Mouse (Mus musculus) CH12.LX (cell line): ENCODE data around the gene Afdn. TPM values are rescaled to one million over a fixed set of nuclear protein-coding genes. Genes with fewer than 3 reads are reported as not detected.
A peak's percentile ranks its signal among the peaks of the same experiment; 100 is the strongest.

Experiments
- DNase-seq: peaks from one replicate; pipeline ENCODE4 v3.0.0-alpha.2; 2013; ENCODE audit errors: extremely low read depth
- H3K27ac ChIP-seq: 2 replicates; pipeline ENCODE4 v1.5.1; 2012; ENCODE audit warnings: low read depth, mild to moderate bottlenecking, control low read depth, moderate library complexity; ENCODE audit not compliant: insufficient read depth
- H3K27me3 ChIP-seq: replicated peaks from 2 replicates; pipeline ENCODE3; 2012; ENCODE audit warnings: inconsistent platforms
- H3K36me3 ChIP-seq, 2 experiments: replicated peaks in 1 of 2; 2 replicates each; pipeline versions ENCODE3 to v1.6.1; 2012; ENCODE audit warnings: inconsistent platforms in 1 of 2, low read length in 1 of 2, mild to moderate bottlenecking in 1 of 2, mixed read lengths in 1 of 2, moderate library complexity in 1 of 2; ENCODE audit not compliant: control insufficient read depth in 1 of 2, insufficient read depth in 1 of 2
- H3K4me1 ChIP-seq, 2 experiments: 2 replicates each; pipeline ENCODE4 v1.6.1; 2012; ENCODE audit warnings: inconsistent platforms in 1 of 2, moderate library complexity in 1 of 2; ENCODE audit not compliant: insufficient read depth in 2 of 2, control insufficient read depth in 1 of 2
- H3K4me2 ChIP-seq: 2 replicates; pipeline ENCODE4 v1.6.1; 2012; ENCODE audit warnings: low read depth, mild to moderate bottlenecking, control low read depth; ENCODE audit not compliant: poor library complexity, insufficient read depth, severe bottlenecking
- H3K4me3 ChIP-seq, 3 experiments: fragments of 150-350 bp in 1 of 3; sonication (generic) in 1 of 3; replicated peaks in 1 of 3; 2 replicates each; pipeline versions ENCODE3 to v1.5.1; 2011 to 2012; ENCODE audit warnings: low read depth in 2 of 3, low read length in 2 of 3, mild to moderate bottlenecking in 2 of 3, moderate library complexity in 2 of 3, control low read depth in 1 of 3, improper control_type of control experiment in 1 of 3, inconsistent platforms in 1 of 3, mixed read lengths in 1 of 3; ENCODE audit not compliant: poor library complexity in 1 of 3
- H3K79me2 ChIP-seq: replicated peaks from 2 replicates; pipeline ENCODE4 v1.6.1; 2012; ENCODE audit warnings: mild to moderate bottlenecking, moderate library complexity; ENCODE audit not compliant: control insufficient read depth, poor library complexity, insufficient read depth, severe bottlenecking; ENCODE audit errors: extremely low read depth
- H3K9ac ChIP-seq: 2 replicates; pipeline ENCODE4 v1.6.1; 2012; ENCODE audit warnings: low read depth, mild to moderate bottlenecking, control low read depth, moderate library complexity; ENCODE audit not compliant: insufficient read depth
- H3K9me3 ChIP-seq: replicated peaks from 2 replicates; pipeline ENCODE3; 2012; ENCODE audit warnings: low read length, inconsistent platforms, mixed read lengths
- BHLHE40 ChIP-seq: IDR thresholded peaks from 2 replicates; pipeline ENCODE4 v1.6.1; 2011; ENCODE audit warnings: mild to moderate bottlenecking, low read depth, low read length, improper control_type of control experiment
- CHD1 ChIP-seq: IDR thresholded peaks from 2 replicates; pipeline ENCODE4 v1.6.1; 2012; ENCODE audit warnings: low read depth, low read length, improper control_type of control experiment, inconsistent platforms
- CHD2 ChIP-seq: IDR thresholded peaks from 2 replicates; pipeline ENCODE4 v1.6.1; 2011; ENCODE audit warnings: low read length, improper control_type of control experiment
- ELF1 ChIP-seq: IDR thresholded peaks from 2 replicates; pipeline ENCODE4 v1.6.1; 2014; ENCODE audit warnings: low read depth, mild to moderate bottlenecking, inconsistent platforms, low read length, improper control_type of control experiment
- EP300 ChIP-seq: IDR thresholded peaks from 2 replicates; pipeline ENCODE4 v1.6.1; 2011; ENCODE audit warnings: low read length, improper control_type of control experiment
- ETS1 ChIP-seq: conservative IDR thresholded peaks from 2 replicates; pipeline ENCODE4 v1.6.1; 2012; ENCODE audit warnings: low read depth, mild to moderate bottlenecking, inconsistent platforms, low read length, improper control_type of control experiment, moderate library complexity
- JUN ChIP-seq: IDR thresholded peaks from 2 replicates; pipeline ENCODE4 v1.6.1; 2011; ENCODE audit warnings: low read depth, mild to moderate bottlenecking, low read length, improper control_type of control experiment, moderate library complexity; ENCODE audit not compliant: insufficient read depth
- KAT2A ChIP-seq: IDR thresholded peaks from 2 replicates; pipeline ENCODE4 v1.6.1; 2012; ENCODE audit warnings: low read length, improper control_type of control experiment, inconsistent platforms; ENCODE audit not compliant: insufficient replicate concordance
- MAFK ChIP-seq: IDR thresholded peaks from 2 replicates; pipeline ENCODE4 v1.6.1; 2011; ENCODE audit warnings: low read length, improper control_type of control experiment; ENCODE audit not compliant: insufficient replicate concordance
- MAX ChIP-seq: IDR thresholded peaks from 2 replicates; pipeline ENCODE4 v1.6.1; 2011; ENCODE audit warnings: low read length, improper control_type of control experiment
- MAZ ChIP-seq: IDR thresholded peaks from 2 replicates; pipeline ENCODE4 v1.6.1; 2012; ENCODE audit warnings: low read depth, mild to moderate bottlenecking, inconsistent platforms, low read length, improper control_type of control experiment, moderate library complexity
- MYC ChIP-seq: IDR thresholded peaks from 2 replicates; pipeline ENCODE4 v1.6.1; 2011; ENCODE audit warnings: low read depth, mild to moderate bottlenecking, improper control_type of control experiment, low read length
- NELFE ChIP-seq: IDR thresholded peaks from 2 replicates; pipeline ENCODE4 v1.6.1; 2011; ENCODE audit warnings: low read depth, low read length, improper control_type of control experiment
- NRF1 ChIP-seq: IDR thresholded peaks from 2 replicates; pipeline ENCODE4 v1.6.1; 2014; ENCODE audit warnings: low read depth, mild to moderate bottlenecking, inconsistent platforms, low read length, improper control_type of control experiment, moderate library complexity
- POLR2A ChIP-seq: IDR thresholded peaks from 2 replicates; pipeline ENCODE4 v1.6.1; 2011; ENCODE audit warnings: low read depth, mild to moderate bottlenecking, improper control_type of control experiment, low read length
- POLR2AphosphoS2 ChIP-seq: IDR thresholded peaks from 2 replicates; pipeline ENCODE4 v1.6.1; 2011; ENCODE audit warnings: low read depth, low read length, improper control_type of control experiment
- RAD21 ChIP-seq: IDR thresholded peaks from 2 replicates; pipeline ENCODE4 v1.6.1; 2011; ENCODE audit warnings: low read depth, mild to moderate bottlenecking, low read length, improper control_type of control experiment, moderate library complexity
- TBP ChIP-seq: conservative IDR thresholded peaks from 2 replicates; pipeline ENCODE4 v1.6.1; 2011; ENCODE audit warnings: low read depth, low read length, improper control_type of control experiment
- TCF12 ChIP-seq: IDR thresholded peaks from 2 replicates; pipeline ENCODE4 v1.6.1; 2014; ENCODE audit warnings: low read depth, mild to moderate bottlenecking, inconsistent platforms, low read length, improper control_type of control experiment
- USF1 ChIP-seq: IDR thresholded peaks from 2 replicates; pipeline ENCODE4 v1.6.1; 2014; ENCODE audit warnings: low read depth, mild to moderate bottlenecking, inconsistent platforms, low read length, improper control_type of control experiment
- ZC3H11A ChIP-seq: IDR thresholded peaks from 2 replicates; pipeline ENCODE4 v1.6.1; 2012; ENCODE audit warnings: low read depth, mild to moderate bottlenecking, inconsistent platforms, low read length, improper control_type of control experiment
- ZMIZ1 ChIP-seq: IDR thresholded peaks from 2 replicates; pipeline ENCODE4 v1.6.1; 2012; ENCODE audit warnings: low read depth, mild to moderate bottlenecking, inconsistent platforms, low read length, improper control_type of control experiment
- ZNF384 ChIP-seq: IDR thresholded peaks from 2 replicates; pipeline ENCODE4 v1.6.1; 2012; ENCODE audit warnings: low read depth, low read length, improper control_type of control experiment, inconsistent platforms
- dilution Hi-C: fragments of 300-500 bp; cut with MboI; formaldehyde crosslinking; loops from 2 replicates; pipeline ENCODE4 v1.14.3; 2020; ENCODE audit warnings: low sequenced_read_pairs; ENCODE audit not compliant: extremely low pct_unique_long_range_greater_than_20kb, extremely low pct_ligation_motif_present
- in situ Hi-C: fragments of 300-500 bp; cut with MboI; formaldehyde crosslinking; loops from 3 replicates; pipeline ENCODE4 v1.14.3; 2019; ENCODE audit warnings: low sequenced_read_pairs, low pct_ligation_motif_present, low pct_unique_long_range_greater_than_20kb, mixed read lengths
- polyA plus RNA-seq: library from polyadenylated mRNA; unstranded; fragments of >175 nt; gene quantifications from 2 replicates; pipeline ENCODE4 v1.2.1, GENCODE M21; 2012; ENCODE audit warnings: low read depth; ENCODE audit not compliant: insufficient read length
- total RNA-seq, 2 experiments: library from RNA; depleted of rRNA; stranded (reverse); fragments of 300-350 nt in 1 of 2; fragments of >200 nt in 1 of 2; gene quantifications; 2 replicates each; pipeline ENCODE4 v1.2.3; 2012 to 2014

The Afdn gene
- 11.3 and 18.3 TPM in 2 replicates for total RNA-seq (2012; rRNA removed)
- 11.5 and 11.9 TPM in 2 replicates for total RNA-seq (2014; rRNA removed)
- polyA plus RNA-seq: 18.0 and 23.3 TPM in 2 replicates

GRCm38 (mm10) chr17:13759853-13760627, at the start of gene Afdn:
Afdn (plus strand) TSS chr17:13760539.
- H3K9me3 ChIP-seq: peaks cover 6% of the 10 kb centered on the region
- dilution Hi-C loops (no loop called here), in situ Hi-C loops (no loop called here)
- no peak within 1 kb of the TSS for H3K27ac ChIP-seq
- H3K79me2 ChIP-seq: 0 out of 2 replicates have a peak, but pooled peaks cover 2% of the 10 kb centered on the region
- H3K4me2 ChIP-seq: peak within 1 kb of the TSS; percentile 96
- DNase-seq: peak; percentile 46
- TF ChIP-seq TCF12 (peak; percentile 23; the same call in 1 of the 2 replicates), MAX (no peak), POLR2A (peak; percentile 44; the same call in 1 of the 2 replicates), NRF1 (peak; percentile 68), BHLHE40 (peak; percentile 48), ZMIZ1 (no peak; the same call in 1 of the 2 replicates)
- H3K4me1 ChIP-seq: peaks cover 6 to 11% of the 10 kb centered on the region in 2 experiments; a peak in 3 of 4 replicates
- H3K27me3 ChIP-seq: peaks cover 20% of the 10 kb centered on the region
- H3K9ac ChIP-seq: peak within 1 kb of the TSS; percentile 71
- H3K36me3 ChIP-seq: no peaks in the 10 kb centered on the region
- peak within 1 kb of the TSS; percentile 40 to 85 (median 63) for H3K4me3 ChIP-seq

- Histone ChIP-seq H3K79me2 (no peaks in the 10 kb centered on the region), H3K4me1 (peaks cover 0 to 4% of the 10 kb centered on the region in 2 experiments; a peak in 1 of 4 replicates), H3K4me2 (no peak overlapping the region), H3K9me3 (no peaks in the 10 kb centered on the region), H3K27me3 (no peaks in the 10 kb centered on the region), H3K9ac (no peak overlapping the region), H3K27ac (no peak overlapping the region), H3K36me3 (no peaks in the 10 kb centered on the region), H3K4me3 (no peak overlapping the region)
- no peak for DNase-seq
- dilution Hi-C loops: no loop called here
- TF ChIP-seq KAT2A: no peak
- peak; percentile 41; the same call in 1 of the 2 replicates for TF ChIP-seq ZNF384
- in situ Hi-C loops: no loop called here
Measured at GRCm38 (mm10) chr17:13711173-13711572, 49.2 kb upstream of the Afdn start.

- Histone ChIP-seq H3K4me3 (no peak overlapping the region), H3K4me2 (no peak overlapping the region), H3K79me2 (no peaks in the 10 kb centered on the region), H3K9ac (no peak overlapping the region), H3K4me1 (peaks cover 0 to 4% of the 10 kb centered on the region in 2 experiments; a peak in 1 of 4 replicates), H3K27me3 (no peaks in the 10 kb centered on the region), H3K27ac (no peak overlapping the region), H3K36me3 (no peaks in the 10 kb centered on the region), H3K9me3 (no peaks in the 10 kb centered on the region)
- dilution Hi-C loops: no loop called here
- in situ Hi-C loops: no loop called here
- no peak for TF ChIP-seq MYC
- no peak for TF ChIP-seq ETS1
- TF ChIP-seq ZNF384: no peak
- no peak for TF ChIP-seq ELF1
- no peak for TF ChIP-seq CHD2
- TF ChIP-seq ZC3H11A: no peak
- no peak for TF ChIP-seq MAX
- TF ChIP-seq NELFE: no peak
- TF ChIP-seq JUN: no peak
- no peak for TF ChIP-seq MAFK
- TF ChIP-seq POLR2AphosphoS2: no peak
- TF ChIP-seq USF1: no peak
- no peak for TF ChIP-seq EP300
- TF ChIP-seq CHD1: no peak
- TF ChIP-seq NRF1: no peak
- no peak for TF ChIP-seq TBP
- no peak for TF ChIP-seq MAZ
- TF ChIP-seq RAD21: no peak
- no peak for TF ChIP-seq BHLHE40
- no peak for DNase-seq
Measured at GRCm38 (mm10) chr17:13712116-13712515, 48.2 kb upstream of the Afdn start.
